Mouse (Mus musculus) kidney, adult 8-10 months (tissue): ENCODE measurements around the gene Slc17a8.
A peak's percentile ranks its signal among the peaks of the same experiment; 100 is the strongest.
"Not testable (repeated sequence)": the region's sequence is repeated elsewhere in the genome, so short reads cannot be mapped to it uniquely, and the experiment has no call there.

Source experiments
- DNase-seq, 2 experiments: peaks; one replicate each; pipeline ENCODE4 v3.0.0; 2022

Slc17a8 gene

GRCm38 (mm10) chr10:89588708-89589107 is 32.3 kb downstream of the Slc17a8 start:
- no peak for DNase-seq

GRCm38 (mm10) chr10:89584709-89585108 is 36.3 kb downstream of the Slc17a8 start:
- DNase-seq: no peak

GRCm38 (mm10) chr10:89578801-89579200 is 42.3 kb downstream of the Slc17a8 start:
- no peak for DNase-seq

DNA sequence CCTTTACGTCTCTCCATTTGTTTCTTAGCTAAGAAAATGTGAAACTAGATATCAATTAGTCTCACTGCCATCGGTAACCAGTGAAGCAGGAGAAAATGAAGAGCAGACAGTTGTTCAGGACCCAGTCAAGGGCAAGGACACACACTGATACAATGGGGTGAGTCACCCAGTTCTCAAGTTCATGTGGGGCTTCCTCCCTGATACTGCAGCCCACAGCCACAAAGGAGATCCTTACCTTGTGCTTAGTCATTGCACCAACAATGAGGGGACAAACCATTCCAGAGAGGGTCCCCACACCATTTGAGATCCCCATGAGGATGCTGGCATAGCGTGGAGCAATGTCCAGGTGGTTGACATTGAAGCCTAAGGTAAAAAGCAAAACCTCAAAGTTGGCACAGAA is 43.4 kb downstream of the Slc17a8 start:
- DNase-seq: no peak

GRCm38 (mm10) chr10:89573421-89573820 is 47.6 kb downstream of the Slc17a8 start:
- no peak for DNase-seq

- DNase-seq: no peak
Observed at GRCm38 (mm10) chr10:89572946-89573345, 48.1 kb downstream of the Slc17a8 start.

GRCm38 (mm10) chr10:89567391-89567790 is 53.7 kb downstream of the Slc17a8 start:
- no peak for DNase-seq

GRCm38 (mm10) chr10:89565301-89566022 is 55.6 kb downstream of the Slc17a8 start:
- peak in 1 of 2 experiments; percentile 5 for DNase-seq

- DNase-seq: no peak
Observed at GRCm38 (mm10) chr10:89562113-89562512, 58.9 kb downstream of the Slc17a8 start.

GRCm38 (mm10) chr10:89559351-89559750 is 61.7 kb downstream of the Slc17a8 start:
- no peak for DNase-seq

DNA sequence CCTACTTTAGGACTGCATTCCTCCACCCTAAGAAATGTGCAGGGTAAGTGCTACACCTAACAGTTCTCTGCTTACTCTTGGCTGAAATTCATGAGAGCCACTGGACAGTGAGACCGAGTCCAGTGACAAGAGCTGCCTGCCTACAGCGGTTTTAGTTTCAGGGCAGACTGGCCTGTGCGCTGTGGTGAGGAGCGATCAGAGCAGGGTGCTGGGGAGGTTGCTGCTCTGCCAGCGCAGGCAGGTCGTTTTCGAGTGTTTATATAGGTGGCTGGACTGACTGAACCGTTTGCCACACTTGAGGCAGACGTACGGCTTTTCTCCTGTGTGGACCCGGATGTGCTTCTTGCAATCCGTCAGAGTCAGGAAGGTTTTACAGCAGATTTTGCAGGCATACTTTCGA is 66.2 kb downstream of the Slc17a8 start:
- DNase-seq: not testable (repeated sequence)

DNA sequence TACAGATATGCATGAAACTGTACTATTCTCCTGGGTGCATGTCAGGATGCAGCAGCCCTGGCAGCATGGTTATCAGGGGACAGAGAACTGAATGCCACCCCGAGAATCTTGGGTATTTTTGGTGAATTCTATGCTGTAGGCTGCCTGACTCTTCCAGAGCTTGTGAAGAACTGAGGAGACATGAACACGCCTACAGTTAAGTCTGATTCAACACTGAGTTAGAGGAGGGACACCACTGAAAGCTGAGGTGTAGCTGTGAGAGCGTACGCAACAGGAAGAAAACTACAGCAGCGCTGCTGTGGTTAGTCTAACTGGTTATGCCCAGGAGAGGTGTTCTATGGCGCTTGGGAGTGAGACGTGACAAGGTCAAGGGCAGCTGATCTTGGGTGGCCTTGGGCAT is 67.2 kb downstream of the Slc17a8 start:
- DNase-seq: not testable (repeated sequence)

- no peak for DNase-seq
Observed at GRCm38 (mm10) chr10:89553015-89553414, 68.0 kb downstream of the Slc17a8 start.

DNA sequence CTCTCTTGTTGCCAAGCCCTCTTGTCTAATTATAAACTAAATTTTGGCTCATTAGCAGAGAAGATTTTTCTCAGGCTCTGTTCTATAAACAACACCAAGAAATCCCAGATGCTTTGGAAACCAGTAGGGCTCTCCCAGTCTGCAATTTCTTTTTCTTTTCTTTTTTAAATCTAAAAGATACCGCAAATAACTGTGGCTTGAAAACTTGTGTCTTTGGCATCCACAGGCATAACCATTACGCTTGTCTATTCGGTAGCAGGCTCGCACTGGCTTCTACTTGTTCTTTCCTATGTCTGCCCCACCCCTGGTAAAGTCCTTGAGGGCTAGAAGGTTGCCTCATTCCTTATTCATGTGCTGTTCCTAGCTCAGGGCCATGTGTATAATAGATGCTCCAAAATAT is 69.4 kb downstream of the Slc17a8 start:
- DNase-seq: no peak

DNA sequence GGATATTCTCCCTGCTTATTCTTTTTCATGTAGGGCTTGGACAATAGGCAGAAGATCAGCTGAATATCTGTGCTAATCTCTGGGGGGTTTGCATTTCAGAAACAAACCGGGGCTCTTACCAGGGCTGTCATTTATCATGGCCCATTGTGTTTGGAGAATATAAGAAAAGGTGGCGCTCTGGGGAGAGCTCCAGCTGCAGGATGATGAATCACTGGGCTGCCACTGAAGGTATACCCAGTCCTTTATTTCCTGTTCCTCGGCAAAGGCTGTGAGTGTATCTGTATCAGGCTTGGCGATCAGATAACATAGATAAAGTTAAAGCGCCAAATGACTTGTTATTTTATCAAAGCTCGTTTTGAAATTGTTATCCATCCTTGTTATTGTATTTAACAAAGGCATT is 73.0 kb downstream of the Slc17a8 start:
- DNase-seq: no peak

GRCm38 (mm10) chr10:89546989-89547388 is 74.1 kb downstream of the Slc17a8 start:
- no peak for DNase-seq

DNA sequence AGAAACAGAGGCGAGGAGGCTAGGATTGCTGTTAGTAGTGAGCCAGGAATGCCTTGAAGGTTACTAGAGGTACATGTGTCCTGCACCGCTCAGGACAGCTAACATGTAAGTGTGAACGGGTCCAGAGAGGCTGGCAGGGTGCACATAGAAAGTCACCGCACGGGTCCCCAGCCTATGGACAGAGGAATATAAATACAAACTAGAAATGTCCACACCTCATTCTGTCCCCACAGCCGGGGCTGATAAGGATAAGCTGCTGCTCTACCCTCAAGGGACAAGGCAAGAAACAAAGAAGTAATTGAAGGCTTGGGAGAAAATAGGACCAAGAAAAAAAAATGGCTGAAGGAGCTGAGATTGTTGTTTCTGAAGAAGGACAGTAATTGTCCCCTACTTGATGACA is 77.2 kb downstream of the Slc17a8 start:
- DNase-seq: no peak

- DNase-seq: peak; percentile 16 to 32
Observed at GRCm38 (mm10) chr10:89542321-89542720, 78.7 kb downstream of the Slc17a8 start.

GRCm38 (mm10) chr10:89532929-89533727 is 87.9 kb downstream of the Slc17a8 start, which contains the start of gene Nr1h4:
Nr1h4 (minus strand) TSS chr10:89533585.
- DNase-seq: peak; percentile 82 to 90

- no peak for DNase-seq
Observed at GRCm38 (mm10) chr10:89532451-89532850, 88.6 kb downstream of the Slc17a8 start.

- DNase-seq: peak; percentile 17 to 19
Observed at GRCm38 (mm10) chr10:89531976-89532375, 89.1 kb downstream of the Slc17a8 start.

- DNase-seq: no peak
Observed at GRCm38 (mm10) chr10:89531194-89531634, 89.8 kb downstream of the Slc17a8 start.

DNA sequence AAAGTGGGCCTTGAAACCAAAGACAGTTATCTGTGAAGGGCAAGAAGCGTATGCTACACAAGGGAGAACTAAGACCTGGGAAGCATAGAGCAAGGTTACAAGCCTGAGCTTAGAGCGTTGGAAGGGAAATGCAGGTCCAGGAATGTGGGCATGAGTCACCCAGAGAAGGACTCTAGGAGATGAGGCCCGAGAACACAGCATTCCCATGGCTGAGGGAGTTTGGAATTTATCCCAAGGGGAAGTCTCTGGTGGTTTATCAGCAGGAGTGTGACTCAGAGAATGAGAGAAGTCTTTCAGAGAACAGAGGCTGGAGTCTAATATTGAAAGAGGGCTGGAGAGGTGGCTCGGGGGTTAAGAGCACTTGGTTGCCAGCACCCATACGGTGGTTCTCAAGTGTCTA is 94.0 kb downstream of the Slc17a8 start:
- DNase-seq: no peak

GRCm38 (mm10) chr10:89525823-89526222 is 95.2 kb downstream of the Slc17a8 start:
- DNase-seq: no peak
